12 mouse cellular contexts compared by ENCODE assay signal in the genomic region with DNA sequence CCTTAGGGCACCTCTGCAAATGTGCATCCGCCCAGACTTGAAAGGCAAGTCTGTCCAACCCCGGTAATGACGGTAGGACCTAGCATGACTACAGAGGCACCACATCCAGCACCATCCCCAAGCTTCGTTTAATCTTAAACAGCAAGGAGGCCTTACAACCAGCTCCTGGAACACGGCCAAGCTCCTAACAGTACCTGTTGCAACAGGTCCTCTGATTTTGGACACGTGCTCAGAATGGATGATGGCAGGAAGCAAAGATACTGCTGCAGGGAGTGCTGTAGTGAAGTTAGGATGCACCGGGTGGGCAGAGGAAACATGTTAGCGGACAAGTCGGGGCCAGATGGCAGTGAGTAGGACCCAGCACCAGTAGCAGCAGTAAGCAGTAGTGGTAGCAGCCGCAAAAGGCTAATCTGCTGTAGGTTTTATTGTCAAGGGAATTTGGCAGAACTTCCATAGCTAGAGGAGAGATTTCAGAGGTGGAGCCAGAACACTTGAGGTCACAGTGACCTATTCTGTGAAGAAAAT.
DNase-seq lines count a peak whose midpoint lies in the region; ATAC-seq lines count a peak whose summit lies in the region.
"Had no signal": no experiment of that assay in that cellular context is flagged by ENCODE, and none has a peak within 500 bp of the region (broad histone marks: within the 10 kb centered on the region; RNA-seq: fewer than 3 reads in every experiment).

No protein-coding gene starts in this region.

- H3K27me3 ChIP-seq in midbrain, embryonic 12.5 days: no peaks in the 10 kb centered on the region
- no peaks in the 10 kb centered on the region for H3K27me3 ChIP-seq in midbrain, embryonic 14.5 days (ENCODE audit: control insufficient read depth, insufficient read depth, low read length)
- H3K27me3 ChIP-seq in forebrain, embryonic 12.5 days: no peaks in the 10 kb centered on the region
- H3K27me3 ChIP-seq: midbrain, embryonic 13.5 days had no signal

- H3K27ac ChIP-seq in midbrain, embryonic 12.5 days (replicated peaks): no peak overlapping the region
- no peak overlapping the region for H3K27ac ChIP-seq in midbrain, embryonic 14.5 days (replicated peaks; ENCODE audit: low read depth, low read length)
- H3K27ac ChIP-seq in forebrain, embryonic 12.5 days: peak overlapping the region; percentile 59; the same call in 1 of the 2 replicates
- H3K27ac ChIP-seq: midbrain, embryonic 13.5 days had no signal

- no peaks in the 10 kb centered on the region for H3K9me3 ChIP-seq in midbrain, embryonic 12.5 days
- no peaks in the 10 kb centered on the region for H3K9me3 ChIP-seq in midbrain, embryonic 14.5 days (ENCODE audit: control insufficient read depth, low read length)
- no peaks in the 10 kb centered on the region for H3K9me3 ChIP-seq in forebrain, embryonic 12.5 days
- H3K9me3 ChIP-seq: midbrain, embryonic 13.5 days had no signal

- peak; percentile 18 for DNase-seq in embryo, embryonic 10 days (ENCODE audit: low spot score)
- DNase-seq in embryo, embryonic 9.5 days (ENCODE audit: extremely low spot score): no peak
- no peak for DNase-seq in midbrain, embryonic 14.5 days
- DNase-seq in ovary, postnatal 36 days (ENCODE audit: low spot score): peak; percentile 21
- DNase-seq in gastrocnemius, postnatal 14 days: no peak
- no peak for DNase-seq in cerebellum, adult 9-10 months
- DNase-seq: heart, postnatal 10 days; thymus, postnatal 25 days had no signal

- no peaks in the 10 kb centered on the region for H3K36me3 ChIP-seq in midbrain, embryonic 12.5 days
- no peaks in the 10 kb centered on the region for H3K36me3 ChIP-seq in midbrain, embryonic 14.5 days (ENCODE audit: control insufficient read depth, insufficient read depth, low read length)
- no peaks in the 10 kb centered on the region for H3K36me3 ChIP-seq in forebrain, embryonic 12.5 days (replicated peaks)
- H3K36me3 ChIP-seq: midbrain, embryonic 13.5 days had no signal

- peaks cover 10% of the 10 kb centered on the region; the same call in 1 of the 2 replicates for H3K4me1 ChIP-seq in midbrain, embryonic 12.5 days
- H3K4me1 ChIP-seq in midbrain, embryonic 14.5 days (ENCODE audit: control insufficient read depth, insufficient read depth, low read length): no peaks in the 10 kb centered on the region
- peaks cover 5% of the 10 kb centered on the region for H3K4me1 ChIP-seq in forebrain, embryonic 12.5 days

- no peak overlapping the region for H3K9ac ChIP-seq in midbrain, embryonic 12.5 days (replicated peaks)
- H3K9ac ChIP-seq in midbrain, embryonic 14.5 days (replicated peaks; ENCODE audit: low read length): no peak overlapping the region
- H3K9ac ChIP-seq in forebrain, embryonic 12.5 days: no peak overlapping the region
- H3K9ac ChIP-seq: midbrain, embryonic 13.5 days had no signal

- peak; percentile 52; the same call in 1 of the 2 replicates for ATAC-seq in midbrain, embryonic 12.5 days (ENCODE audit: low FRiP score, low read depth)
- no peak for ATAC-seq in midbrain, embryonic 14.5 days (ENCODE audit: low FRiP score, low TSS enrichment)
- ATAC-seq in forebrain, embryonic 12.5 days (ENCODE audit: low FRiP score): peak; percentile 65; the same call in 1 of the 2 replicates
- ATAC-seq: activated CD4-positive, CD25-positive, alpha-beta regulatory T cell, adult 4 months; midbrain, embryonic 13.5 days had no signal

- no peak overlapping the region for H3K4me2 ChIP-seq in midbrain, embryonic 12.5 days (replicated peaks)
- no peak overlapping the region for H3K4me2 ChIP-seq in midbrain, embryonic 14.5 days (ENCODE audit: low read length)
- peak overlapping the region; percentile 21 for H3K4me2 ChIP-seq in forebrain, embryonic 12.5 days
- H3K4me2 ChIP-seq: midbrain, embryonic 13.5 days had no signal

- WGBS in midbrain, embryonic 12.5 days: 81% methylated on average over 10 of the region's 10 CpGs
- 79% methylated on average over 10 of the region's 10 CpGs for WGBS in midbrain, embryonic 14.5 days
- 65% methylated on average over 10 of the region's 10 CpGs for WGBS in forebrain, embryonic 12.5 days

- intact Hi-C loops in gastrocnemius, postnatal 14 days (cut with DNase I; ENCODE audit: low total_unique reads): no loop called here

- H3K4me3 ChIP-seq in midbrain, embryonic 12.5 days: no peak overlapping the region
- no peak overlapping the region for H3K4me3 ChIP-seq in midbrain, embryonic 14.5 days (replicated peaks; ENCODE audit: low read depth, low read length)
- no peak overlapping the region for H3K4me3 ChIP-seq in forebrain, embryonic 12.5 days (replicated peaks)
- H3K4me3 ChIP-seq: midbrain, embryonic 13.5 days had no signal

Comparison
In these comparisons a context has a peak if more than half of its experiments do, and no peak if none do; other contexts are left out.
1. DNase-seq: peak in embryo, embryonic 10 days (single experiment) and ovary, postnatal 36 days (single experiment); none in embryo, embryonic 9.5 days (single experiment), midbrain, embryonic 14.5 days (single experiment), gastrocnemius, postnatal 14 days (single experiment) and cerebellum, adult 9-10 months (single experiment).